Mouse (Mus musculus) limb, embryonic 11.5 days (tissue): ENCODE data around the gene Prr22. TPM values are rescaled to one million over a fixed set of nuclear protein-coding genes. Genes with fewer than 3 reads are reported as not detected.

Experiments used
- ATAC-seq: fragments of 200-750 bp; cut with Nextera tagmentation; 2 replicates; pipeline ENCODE4 v1.8.0; 2017; ENCODE audit warnings: low read depth; ENCODE audit not compliant: insufficient number of reproducible peaks, low FRiP score, low TSS enrichment
- DNase-seq: peaks from one replicate; pipeline ENCODE4 v3.0.0-alpha.2; 2015; ENCODE audit warnings: low spot score
- H3K27ac ChIP-seq: fragments of 300-500 bp; sonication (generic); replicated peaks from 2 replicates; pipeline ENCODE4 v1.5.1; 2014; ENCODE audit warnings: low read depth, mild to moderate bottlenecking, low read length
- H3K27me3 ChIP-seq: fragments of 300-500 bp; sonication (generic); 2 replicates; pipeline ENCODE4 v1.6.1; 2014; ENCODE audit warnings: mild to moderate bottlenecking, low read length, mixed read lengths; ENCODE audit not compliant: control insufficient read depth, insufficient read depth
- H3K36me3 ChIP-seq: fragments of 300-500 bp; sonication (generic); 2 replicates; pipeline ENCODE4 v1.6.1; 2014; ENCODE audit warnings: mild to moderate bottlenecking, low read length, moderate library complexity, mixed read lengths; ENCODE audit not compliant: control insufficient read depth, insufficient read depth
- H3K4me1 ChIP-seq: fragments of 300-500 bp; sonication (generic); 2 replicates; pipeline ENCODE4 v1.6.1; 2014; ENCODE audit warnings: low read length, mixed read lengths; ENCODE audit not compliant: control insufficient read depth, insufficient read depth
- H3K4me2 ChIP-seq: fragments of 300-500 bp; sonication (generic); 2 replicates; pipeline ENCODE4 v1.6.1; 2014; ENCODE audit warnings: low read depth, mild to moderate bottlenecking, moderate library complexity; ENCODE audit not compliant: severe bottlenecking
- H3K4me3 ChIP-seq: fragments of 300-500 bp; sonication (generic); 2 replicates; pipeline ENCODE4 v1.5.1; 2014; ENCODE audit warnings: low read depth, low read length
- H3K9ac ChIP-seq: fragments of 300-500 bp; sonication (generic); 2 replicates; pipeline ENCODE4 v1.6.1; 2014; ENCODE audit warnings: mild to moderate bottlenecking, low read length
- H3K9me3 ChIP-seq: fragments of 300-500 bp; sonication (generic); 2 replicates; pipeline ENCODE4 v1.6.1; 2016; ENCODE audit warnings: low read length; ENCODE audit not compliant: control insufficient read depth
- WGBS: fragments of 180-500 bp; shearing (Covaris S2); extraction: QIAGEN DNeasy Blood & Tissue Kit; methylation state at CpG from one replicate; pipeline ENCODE4 v1.1.7; 2014; 5-methylcytosine and 5-hydroxymethylcytosine counted together
- polyA plus RNA-seq: library from polyadenylated mRNA; unstranded; fragments of >200 nt; fragmentation: Nextera tagmentation; extraction: Ambion mirVana; gene quantifications from 2 replicates; pipeline ENCODE4 v1.2.1, GENCODE M21; 2014

The Prr22 gene
- polyA plus RNA-seq, 1 experiment from 2014 or later, result 1.2 TPM

DNA sequence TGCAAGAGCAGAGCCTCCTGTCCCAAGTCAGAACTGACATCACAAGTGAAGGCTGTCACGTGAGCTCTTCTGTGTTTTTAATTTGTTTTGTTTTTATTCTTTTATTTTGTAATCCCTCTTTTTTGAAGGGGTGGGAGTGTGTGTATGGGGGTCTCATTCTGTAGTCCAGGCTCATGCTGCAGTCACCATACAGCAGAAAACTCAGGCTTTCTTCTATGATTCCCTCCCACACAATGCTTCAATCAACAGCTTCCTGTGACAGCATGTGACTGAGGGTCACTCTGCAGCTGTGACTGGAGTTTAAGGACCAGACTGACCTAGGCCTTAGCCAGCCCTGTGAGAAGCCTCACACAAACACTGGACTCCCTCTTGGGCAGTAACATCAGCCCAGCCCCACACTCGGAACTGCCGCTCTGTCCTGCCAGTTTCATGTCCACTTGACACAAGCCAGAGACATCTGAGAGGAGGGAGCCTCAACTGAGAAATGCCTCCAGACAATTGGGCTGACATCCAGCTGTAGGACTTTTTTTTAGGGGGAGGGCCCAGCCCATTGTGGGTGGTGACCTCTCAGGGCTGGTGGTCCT lies 8.8 kb downstream of the Prr22 start:
- H3K36me3 ChIP-seq, result peaks cover 6% of the 10 kb centered on the region
- no peak overlapping the region for H3K4me2 ChIP-seq
- H3K9ac ChIP-seq, result no peak overlapping the region
- no peaks in the 10 kb centered on the region for H3K4me1 ChIP-seq
- H3K4me3 ChIP-seq, result no peak overlapping the region
- DNase-seq, result no peak
- H3K27ac ChIP-seq, result no peak overlapping the region
- ATAC-seq, result no peak
- no peaks in the 10 kb centered on the region for H3K27me3 ChIP-seq
- peaks cover 5% of the 10 kb centered on the region; the same call in 1 of the 2 replicates for H3K9me3 ChIP-seq
- 38% methylated on average over 3 of the region's 3 CpGs for WGBS

DNA sequence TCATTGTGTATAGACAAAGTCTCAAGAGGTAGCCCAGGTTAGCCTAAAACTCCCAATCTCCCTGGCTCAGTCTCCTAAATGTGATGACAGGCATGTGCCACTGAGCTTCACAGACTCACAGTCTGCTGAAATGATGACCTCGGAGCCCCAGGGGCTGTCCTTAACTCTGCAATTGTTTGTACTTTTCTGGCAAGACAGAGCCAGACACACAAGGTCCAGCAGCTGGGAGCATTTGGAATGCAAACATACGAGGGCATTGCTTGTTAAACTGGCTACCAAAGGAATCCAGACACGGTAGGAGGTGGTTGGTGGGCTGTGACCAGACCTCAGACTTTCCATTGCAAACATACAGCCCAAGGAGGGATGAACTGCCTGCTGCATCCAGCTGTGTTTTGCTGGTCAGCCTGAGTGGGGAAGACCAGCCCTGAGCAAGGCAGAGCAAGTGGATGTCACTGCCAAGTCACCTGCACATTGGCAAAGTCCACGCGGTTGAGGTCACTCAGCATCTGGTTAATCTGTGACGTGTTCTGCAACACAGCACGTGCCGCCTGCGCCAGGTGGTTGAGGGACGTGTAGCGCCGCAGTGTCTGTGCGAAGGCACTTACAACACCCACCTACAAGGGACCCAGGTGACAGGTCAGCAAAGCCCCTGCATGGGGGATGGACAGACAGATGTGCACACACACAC lies 10.4 kb downstream of the Prr22 start:
- H3K27ac ChIP-seq, result no peak overlapping the region
- no peaks in the 10 kb centered on the region for H3K27me3 ChIP-seq
- peaks cover 5% of the 10 kb centered on the region; the same call in 1 of the 2 replicates for H3K9me3 ChIP-seq
- no peak for ATAC-seq
- H3K4me3 ChIP-seq, result no peak overlapping the region
- 87% methylated on average over 13 of the region's 13 CpGs for WGBS
- H3K4me1 ChIP-seq, result no peaks in the 10 kb centered on the region
- no peak for DNase-seq
- H3K36me3 ChIP-seq, result peaks cover 6% of the 10 kb centered on the region
- H3K9ac ChIP-seq, result no peak overlapping the region
- H3K4me2 ChIP-seq, result no peak overlapping the region

- ATAC-seq (no peak), DNase-seq (no peak)
- no peak overlapping the region for H3K9ac ChIP-seq
- no peak overlapping the region for H3K4me2 ChIP-seq
- H3K4me1 ChIP-seq, result no peaks in the 10 kb centered on the region
- H3K9me3 ChIP-seq, result no peaks in the 10 kb centered on the region
- no peak overlapping the region for H3K27ac ChIP-seq
- no peaks in the 10 kb centered on the region for H3K27me3 ChIP-seq
- H3K4me3 ChIP-seq, result no peak overlapping the region
- H3K36me3 ChIP-seq, result no peaks in the 10 kb centered on the region
- WGBS, result 82% methylated on average over 3 of the region's 3 CpGs
Measured at GRCm38 (mm10) chr17:56788886-56789285, 18.8 kb downstream of the Prr22 start.

DNA sequence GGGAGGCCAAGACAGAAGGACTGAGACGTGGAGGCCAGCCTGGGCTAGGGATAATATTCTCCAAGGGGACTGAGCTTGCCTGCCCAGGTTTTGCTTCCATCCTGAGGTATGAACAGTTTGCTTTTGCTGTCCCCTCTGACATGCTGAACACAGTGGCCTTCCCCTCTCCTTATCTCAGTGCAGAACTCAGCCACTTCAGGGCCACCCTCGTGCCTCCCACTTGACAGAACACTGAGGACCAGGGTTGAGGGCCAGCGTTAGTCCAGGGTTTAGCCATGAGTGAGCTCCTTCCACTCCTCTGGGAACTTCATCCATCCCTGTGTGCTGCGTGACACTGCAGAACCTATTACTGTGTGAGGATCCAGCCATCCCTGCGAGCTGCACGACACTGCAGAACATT lies 19.2 kb downstream of the Prr22 start:
- no peak for ATAC-seq
- H3K9ac ChIP-seq, result no peak overlapping the region
- DNase-seq, result no peak
- 83% methylated on average over 6 of the region's 6 CpGs for WGBS
- H3K27me3 ChIP-seq, result no peaks in the 10 kb centered on the region
- no peaks in the 10 kb centered on the region for H3K36me3 ChIP-seq
- no peak overlapping the region for H3K27ac ChIP-seq
- H3K4me3 ChIP-seq, result no peak overlapping the region
- no peak overlapping the region for H3K4me2 ChIP-seq
- no peaks in the 10 kb centered on the region for H3K9me3 ChIP-seq
- no peaks in the 10 kb centered on the region for H3K4me1 ChIP-seq

GRCm38 (mm10) chr17:56792588-56792987 lies 22.5 kb downstream of the Prr22 start:
- no peak overlapping the region for H3K27ac ChIP-seq
- 80% methylated on average over 3 of the region's 3 CpGs for WGBS
- H3K9me3 ChIP-seq, result no peaks in the 10 kb centered on the region
- DNase-seq, result no peak
- ATAC-seq, result no peak
- H3K4me1 ChIP-seq, result no peaks in the 10 kb centered on the region
- H3K36me3 ChIP-seq, result no peaks in the 10 kb centered on the region
- no peaks in the 10 kb centered on the region for H3K27me3 ChIP-seq
- H3K4me3 ChIP-seq, result no peak overlapping the region
- no peak overlapping the region for H3K9ac ChIP-seq
- H3K4me2 ChIP-seq, result no peak overlapping the region

GRCm38 (mm10) chr17:56793614-56794319 lies 23.7 kb downstream of the Prr22 start:
- H3K36me3 ChIP-seq, result no peaks in the 10 kb centered on the region
- no peak overlapping the region for H3K4me2 ChIP-seq
- WGBS, result 70% methylated on average over 6 of the region's 6 CpGs
- H3K27me3 ChIP-seq, result no peaks in the 10 kb centered on the region
- no peaks in the 10 kb centered on the region for H3K4me1 ChIP-seq
- H3K9ac ChIP-seq, result no peak overlapping the region
- ATAC-seq (no peak), DNase-seq (no peak)
- no peak overlapping the region for H3K4me3 ChIP-seq
- H3K9me3 ChIP-seq, result no peaks in the 10 kb centered on the region
- H3K27ac ChIP-seq, result no peak overlapping the region

- H3K36me3 ChIP-seq, result no peaks in the 10 kb centered on the region
- ATAC-seq, result no peak
- no peak for DNase-seq
- 82% methylated on average over 3 of the region's 3 CpGs for WGBS
- no peak overlapping the region for H3K4me3 ChIP-seq
- H3K4me2 ChIP-seq, result no peak overlapping the region
- H3K4me1 ChIP-seq, result no peaks in the 10 kb centered on the region
- no peaks in the 10 kb centered on the region for H3K27me3 ChIP-seq
- H3K9me3 ChIP-seq, result no peaks in the 10 kb centered on the region
- no peak overlapping the region for H3K9ac ChIP-seq
- H3K27ac ChIP-seq, result no peak overlapping the region
Measured at GRCm38 (mm10) chr17:56799276-56799675, 29.2 kb downstream of the Prr22 start.

DNA sequence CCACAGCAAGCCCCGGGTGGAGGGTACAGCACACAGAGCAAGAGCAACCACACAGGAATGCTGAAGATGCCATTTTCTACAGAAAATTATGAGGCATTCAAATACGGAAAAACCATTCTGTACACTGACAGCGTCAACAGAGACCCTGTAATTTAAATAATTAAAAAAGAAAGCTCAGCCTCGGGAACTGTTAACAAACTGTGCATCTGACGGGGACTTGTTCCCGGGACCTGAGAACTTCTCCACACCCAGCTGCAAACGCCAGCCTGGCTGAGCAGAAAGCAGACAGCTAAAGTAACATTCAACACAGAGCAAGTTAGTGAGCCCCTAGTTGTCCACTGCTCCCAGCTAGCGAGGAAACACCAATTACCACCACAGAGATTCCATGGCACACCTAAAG lies 32.0 kb downstream of the Prr22 start:
- WGBS, result 75% methylated on average over 8 of the region's 8 CpGs
- peak overlapping the region; percentile 1; the same call in 1 of the 2 replicates for H3K4me2 ChIP-seq

More for the DNA sequence above, 32.0 kb downstream of the Prr22 start:
- ATAC-seq (no peak), DNase-seq (no peak)
- Histone ChIP-seq H3K27ac (no peak overlapping the region), H3K9ac (no peak overlapping the region), H3K4me1 (no peaks in the 10 kb centered on the region), H3K27me3 (no peaks in the 10 kb centered on the region), H3K4me3 (no peak overlapping the region), H3K36me3 (no peaks in the 10 kb centered on the region), H3K9me3 (no peaks in the 10 kb centered on the region)
